Mouse (Mus musculus) G1E (cell line): Measurements from ENCODE around the gene Lzts2.

Experiments
- CTCF ChIP-seq: IDR thresholded peaks from 2 replicates; pipeline ENCODE4 v1.5.1; 2012; ENCODE audit warnings: low read depth, low read length, inconsistent platforms, mixed read lengths
- POLR2AphosphoS5 ChIP-seq: IDR thresholded peaks from 2 replicates; pipeline ENCODE4 v1.6.1; 2012; ENCODE audit warnings: low read depth, low read length, inconsistent platforms; ENCODE audit not compliant: insufficient replicate concordance

- no peak for TF ChIP-seq CTCF
- no peak for TF ChIP-seq POLR2AphosphoS5
Observed at GRCm38 (mm10) chr19:44985159-44985988, 28.8 kb upstream of the Lzts2 start.
